Mouse (Mus musculus) embryo, embryonic 10.5 days (tissue): Measurements from ENCODE around the gene Zfp804b.
"Not testable (repeated sequence)": the region's sequence is repeated elsewhere in the genome, so short reads cannot be mapped to it uniquely, and the experiment has no call there.

Source experiments
- DNase-seq: peaks from one replicate; pipeline ENCODE4 v3.0.0-alpha.2; 2015; ENCODE audit warnings: low spot score

Zfp804b gene

GRCm38 (mm10) chr5:7344145-7345010, at the start of gene Zfp804b:
Gene Zfp804b (minus strand): TSS chr5:7344756.
- peak; percentile 74 for DNase-seq

- not testable (repeated sequence) for DNase-seq
These were observed 20.1 kb upstream of the Zfp804b start for GRCm38 (mm10) chr5:7364616-7365015.

- peak; percentile 61 for DNase-seq
These were observed 444 bp upstream of the Zfp804b start for GRCm38 (mm10) chr5:7345011-7345389.

GRCm38 (mm10) chr5:7325594-7325993, 19.0 kb downstream of the Zfp804b start:
- DNase-seq, result no peak

- DNase-seq, result no peak
These were observed 40.7 kb downstream of the Zfp804b start, which contains the start of gene Tex47 for GRCm38 (mm10) chr5:7303819-7304218. Gene Tex47 (plus strand): TSS chr5:7304119.

GRCm38 (mm10) chr5:7302969-7303368, 41.6 kb downstream of the Zfp804b start:
- DNase-seq, result no peak

GRCm38 (mm10) chr5:7284336-7284735, 60.2 kb downstream of the Zfp804b start:
- DNase-seq, result no peak

- peak; percentile 17 for DNase-seq
These were observed 67.7 kb downstream of the Zfp804b start for GRCm38 (mm10) chr5:7276659-7277455.

- DNase-seq, result no peak
These were observed 167.0 kb downstream of the Zfp804b start for GRCm38 (mm10) chr5:7177589-7177988.

GRCm38 (mm10) chr5:7139658-7140057, 204.9 kb downstream of the Zfp804b start:
- no peak for DNase-seq

- DNase-seq, result peak; percentile 18
These were observed 242.2 kb downstream of the Zfp804b start for GRCm38 (mm10) chr5:7102387-7102786.

GRCm38 (mm10) chr5:7073936-7074631, 270.5 kb downstream of the Zfp804b start:
- peak; percentile 61 for DNase-seq

- DNase-seq, result peak; percentile 0
These were observed 337.1 kb downstream of the Zfp804b start for GRCm38 (mm10) chr5:7007468-7007867.

GRCm38 (mm10) chr5:6983993-6984392, 360.6 kb downstream of the Zfp804b start:
- no peak for DNase-seq

GRCm38 (mm10) chr5:6934837-6935236, 409.7 kb downstream of the Zfp804b start:
- no peak for DNase-seq

GRCm38 (mm10) chr5:6911290-6911689, 433.3 kb downstream of the Zfp804b start:
- DNase-seq, result no peak

- DNase-seq, result no peak
These were observed 463.2 kb downstream of the Zfp804b start for GRCm38 (mm10) chr5:6881396-6881795.

GRCm38 (mm10) chr5:6871566-6871965, 473.0 kb downstream of the Zfp804b start:
- DNase-seq, result no peak

- DNase-seq, result no peak
These were observed 473.6 kb downstream of the Zfp804b start for GRCm38 (mm10) chr5:6870970-6871369.

- no peak for DNase-seq
These were observed 549.2 kb downstream of the Zfp804b start for GRCm38 (mm10) chr5:6795396-6795795.

- DNase-seq, result no peak
These were observed 575.1 kb downstream of the Zfp804b start for GRCm38 (mm10) chr5:6769357-6769892.
